Mouse (Mus musculus) embryonic facial prominence, embryonic 11.5 days (tissue): ENCODE data around the gene Olfr1206. TPM values are rescaled to one million over a fixed set of nuclear protein-coding genes. Genes with fewer than 3 reads are reported as not detected.

ENCODE experiments used
- ATAC-seq: fragments of 200-750 bp; cut with Nextera tagmentation; replicated peaks from 2 replicates; pipeline ENCODE4 v1.8.0; 2017; ENCODE audit warnings: low read depth; ENCODE audit not compliant: insufficient number of reproducible peaks, low FRiP score, low TSS enrichment
- DNase-seq: peaks from one replicate; pipeline ENCODE4 v3.0.0-alpha.2; 2015; ENCODE audit warnings: low spot score
- H3K27ac ChIP-seq: fragments of 300-500 bp; sonication (generic); replicated peaks from 2 replicates; pipeline ENCODE4 v1.5.1; 2014; ENCODE audit warnings: mild to moderate bottlenecking, low read depth, low read length, control low read depth
- H3K27me3 ChIP-seq: fragments of 300-500 bp; sonication (generic); 2 replicates; pipeline ENCODE4 v1.6.1; 2014; ENCODE audit warnings: mild to moderate bottlenecking, low read length, moderate library complexity, mixed read lengths; ENCODE audit not compliant: control insufficient read depth, insufficient read depth
- H3K36me3 ChIP-seq: fragments of 300-500 bp; sonication (generic); replicated peaks from 2 replicates; pipeline ENCODE4 v1.6.1; 2014; ENCODE audit warnings: low read depth, mild to moderate bottlenecking, low read length, moderate library complexity, mixed read lengths; ENCODE audit not compliant: control insufficient read depth, insufficient read depth
- H3K4me1 ChIP-seq: fragments of 300-500 bp; sonication (generic); 2 replicates; pipeline ENCODE4 v1.6.1; 2014; ENCODE audit warnings: low read length, mixed read lengths; ENCODE audit not compliant: control insufficient read depth, insufficient read depth
- H3K4me2 ChIP-seq: fragments of 300-500 bp; sonication (generic); 2 replicates; pipeline ENCODE4 v1.6.1; 2014; ENCODE audit warnings: low read depth, mild to moderate bottlenecking, control low read depth, low read length, moderate library complexity
- H3K4me3 ChIP-seq: fragments of 300-500 bp; sonication (generic); 2 replicates; pipeline ENCODE4 v1.5.1; 2014; ENCODE audit warnings: low read depth, low read length, control low read depth
- H3K9ac ChIP-seq: fragments of 300-500 bp; sonication (generic); replicated peaks from 2 replicates; pipeline ENCODE4 v1.6.1; 2014; ENCODE audit warnings: mild to moderate bottlenecking, control low read depth, low read length
- H3K9me3 ChIP-seq: fragments of 300-500 bp; sonication (generic); replicated peaks from 2 replicates; pipeline ENCODE4 v1.6.1; 2016; ENCODE audit warnings: mild to moderate bottlenecking, low read length, inconsistent platforms, mixed read lengths; ENCODE audit not compliant: control insufficient read depth
- WGBS: fragments of 180-500 bp; shearing (Covaris S2); extraction: QIAGEN DNeasy Blood & Tissue Kit; methylation state at CpG from one replicate; pipeline ENCODE4 v1.1.7; 2014; 5-methylcytosine and 5-hydroxymethylcytosine counted together
- polyA plus RNA-seq: library from polyadenylated mRNA; unstranded; fragments of >200 nt; fragmentation: Nextera tagmentation; extraction: Ambion mirVana; gene quantifications from 2 replicates; pipeline ENCODE4 v1.2.1, GENCODE M21; 2014

Gene Olfr1206
- not detected in 2 replicates for polyA plus RNA-seq

DNA sequence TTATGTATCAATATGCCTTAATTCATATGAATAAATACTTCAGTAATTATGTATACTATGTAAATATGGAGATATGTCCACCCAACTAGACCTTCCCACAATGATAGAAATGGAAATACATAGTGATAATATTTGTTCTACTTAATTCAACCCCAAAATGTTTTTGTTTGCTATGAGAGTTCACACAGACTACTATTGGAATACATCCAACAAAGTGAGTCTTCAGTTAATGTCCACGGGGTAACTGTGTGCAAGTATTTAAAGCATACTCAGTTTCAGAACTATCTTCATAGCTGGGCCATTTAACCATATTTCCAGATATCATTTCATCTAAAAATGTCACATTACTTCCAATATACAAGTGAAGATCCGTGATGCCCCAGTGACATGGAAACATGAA is at the start of gene Olfr1206:
Olfr1206 (plus strand) TSS at position 301 of the 400 bp plus-strand sequence.
- WGBS, result 85% methylated on average over 2 of the region's 2 CpGs
- H3K9ac ChIP-seq, result no peak within 1 kb of the TSS
- no peak within 1 kb of the TSS for H3K4me2 ChIP-seq
- H3K4me1 ChIP-seq, result no peaks in the 10 kb centered on the region
- H3K9me3 ChIP-seq, result no peaks in the 10 kb centered on the region
- no peaks in the 10 kb centered on the region for H3K27me3 ChIP-seq
- no peak within 1 kb of the TSS for H3K27ac ChIP-seq
- DNase-seq (no peak), ATAC-seq (no peak)
- no peak within 1 kb of the TSS for H3K4me3 ChIP-seq
- no peaks in the 10 kb centered on the region for H3K36me3 ChIP-seq

DNA sequence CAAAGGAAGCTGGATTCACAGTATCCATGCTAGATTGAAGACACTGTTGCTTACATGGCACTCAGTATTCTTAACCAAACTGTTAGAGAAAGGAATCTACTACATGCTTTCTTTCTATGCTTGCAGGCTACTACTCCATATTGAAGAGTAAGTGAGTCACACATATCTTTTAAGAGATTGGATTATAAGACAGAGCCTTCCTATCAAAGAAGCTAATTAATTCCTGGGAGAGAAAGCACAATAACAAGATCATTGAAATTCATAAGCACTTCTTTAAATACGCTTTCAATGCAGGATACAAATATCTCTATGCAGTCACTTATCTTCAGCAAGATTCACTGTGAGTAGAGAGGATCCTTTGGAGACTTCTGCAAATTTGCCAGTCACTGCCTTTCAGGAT is 48.8 kb upstream of the Olfr1206 start, which contains the start of gene Olfr1202:
Olfr1202 (plus strand) TSS at position 301 of the 400 bp plus-strand sequence.
- DNase-seq (no peak), ATAC-seq (no peak)
- Histone ChIP-seq H3K9me3 (no peaks in the 10 kb centered on the region), H3K4me2 (no peak within 1 kb of the TSS), H3K36me3 (no peaks in the 10 kb centered on the region), H3K27ac (no peak within 1 kb of the TSS), H3K4me1 (no peaks in the 10 kb centered on the region), H3K4me3 (no peak within 1 kb of the TSS), H3K27me3 (no peaks in the 10 kb centered on the region), H3K9ac (no peak within 1 kb of the TSS)
- 84% methylated on average over 1 of the region's 1 CpGs for WGBS

DNA sequence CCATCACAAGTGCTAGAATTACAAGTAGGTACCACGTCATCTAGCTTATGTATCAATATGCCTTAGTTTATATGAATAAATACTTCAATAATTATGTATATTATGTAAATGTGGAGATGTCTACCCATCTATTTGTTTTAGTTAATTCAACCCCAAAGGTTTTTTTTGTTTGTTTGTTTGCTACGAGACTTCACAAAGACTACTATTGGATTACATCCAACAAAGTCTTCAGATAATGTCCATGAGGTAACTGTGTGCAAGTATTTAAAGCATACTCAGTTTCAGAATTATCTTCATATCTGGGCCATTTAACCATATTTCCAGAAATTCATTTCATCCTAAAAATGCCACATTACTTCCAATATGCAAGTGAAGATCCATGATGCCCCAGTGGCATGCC is 33.6 kb upstream of the Olfr1206 start, which contains the start of gene Olfr1205:
Olfr1205 (plus strand) TSS at position 301 of the 400 bp plus-strand sequence.
- no peak within 1 kb of the TSS for H3K27ac ChIP-seq
- no peak within 1 kb of the TSS for H3K9ac ChIP-seq
- no peaks in the 10 kb centered on the region for H3K36me3 ChIP-seq
- H3K27me3 ChIP-seq, result no peaks in the 10 kb centered on the region
- no peaks in the 10 kb centered on the region for H3K4me1 ChIP-seq
- no peak for DNase-seq
- no peaks in the 10 kb centered on the region for H3K9me3 ChIP-seq
- no peak for ATAC-seq
- no peak within 1 kb of the TSS for H3K4me3 ChIP-seq
- H3K4me2 ChIP-seq, result no peak within 1 kb of the TSS
- 88% methylated on average over 2 of the region's 2 CpGs for WGBS

DNA sequence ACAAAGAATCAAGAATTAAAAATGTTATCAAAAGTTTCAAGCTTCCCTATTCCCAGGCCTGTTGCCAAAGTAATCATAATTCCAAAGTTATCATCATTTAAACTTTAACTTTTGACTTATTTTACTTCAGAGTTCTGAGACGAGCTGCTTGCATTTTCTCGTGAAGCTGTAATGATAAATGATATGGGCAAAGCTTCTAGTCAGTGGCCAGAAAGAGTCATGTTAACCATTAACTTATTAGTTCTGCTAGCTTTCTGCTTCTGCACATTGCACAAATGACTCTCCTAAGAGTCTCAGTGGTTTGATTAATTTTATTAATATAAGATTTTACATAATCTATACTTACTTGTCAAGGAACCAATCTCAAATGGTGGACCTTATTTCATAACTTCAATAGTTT is 24.6 kb upstream of the Olfr1206 start:
- no peak for DNase-seq
- no peaks in the 10 kb centered on the region for H3K27me3 ChIP-seq
- WGBS, result 86% methylated on average over 2 of the region's 2 CpGs
- no peak for ATAC-seq
- H3K27ac ChIP-seq, result no peak overlapping the region
- H3K4me2 ChIP-seq, result no peak overlapping the region
- no peaks in the 10 kb centered on the region for H3K9me3 ChIP-seq
- H3K4me3 ChIP-seq, result no peak overlapping the region
- no peaks in the 10 kb centered on the region for H3K4me1 ChIP-seq
- no peak overlapping the region for H3K9ac ChIP-seq
- H3K36me3 ChIP-seq, result no peaks in the 10 kb centered on the region

DNA sequence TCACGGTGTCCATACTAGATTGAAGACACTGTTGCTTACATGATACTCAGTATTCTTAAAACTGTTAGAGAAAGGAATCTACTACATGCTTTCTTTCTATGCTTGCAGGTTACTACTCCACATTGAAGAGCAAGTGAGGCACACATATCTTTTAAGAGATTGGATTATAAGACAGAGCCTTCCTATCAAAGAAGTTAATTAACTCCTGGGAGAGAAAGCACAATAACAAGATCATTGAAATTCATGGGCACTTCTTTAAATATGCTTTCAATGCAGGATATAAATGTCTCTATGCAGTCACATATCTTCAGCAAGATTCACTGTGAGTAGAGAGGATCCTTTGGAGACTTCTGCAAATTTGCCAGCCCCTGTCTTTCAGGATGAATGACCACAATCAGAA is 14.0 kb upstream of the Olfr1206 start, which contains the start of gene Olfr1204:
Olfr1204 (plus strand) TSS at position 301 of the 400 bp plus-strand sequence.
- H3K27ac ChIP-seq, result no peak within 1 kb of the TSS
- H3K4me2 ChIP-seq, result no peak within 1 kb of the TSS
- ATAC-seq (no peak), DNase-seq (no peak)
- no peaks in the 10 kb centered on the region for H3K36me3 ChIP-seq
- no peak within 1 kb of the TSS for H3K4me3 ChIP-seq
- H3K27me3 ChIP-seq, result no peaks in the 10 kb centered on the region
- no peaks in the 10 kb centered on the region for H3K9me3 ChIP-seq
- no peaks in the 10 kb centered on the region for H3K4me1 ChIP-seq
- no peak within 1 kb of the TSS for H3K9ac ChIP-seq
- whole genome bisulfite sequencing, result 94% methylated on average over 1 of the region's 1 CpGs

DNA sequence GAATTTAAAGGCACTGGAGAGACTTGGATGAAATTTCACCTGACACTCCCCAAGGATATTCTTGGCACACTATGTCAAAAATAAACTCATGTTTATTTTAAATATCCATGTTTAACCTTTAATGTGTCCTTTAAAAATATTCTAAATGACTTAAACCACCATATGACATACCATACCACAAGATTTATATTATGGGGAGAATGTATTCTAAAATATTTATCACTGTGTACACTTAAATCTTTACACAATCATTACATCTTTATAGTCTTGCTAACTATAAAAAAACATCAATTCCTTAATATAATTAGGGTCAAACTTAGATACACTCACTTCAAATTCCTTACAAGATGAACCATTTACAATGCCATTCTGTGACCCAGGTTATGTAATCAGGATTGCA is 39.2 kb downstream of the Olfr1206 start, which contains the start of gene Olfr1208:
Olfr1208 (minus strand) TSS at position 101 of the 400 bp plus-strand sequence.
- Histone ChIP-seq H3K4me2 (no peak within 1 kb of the TSS), H3K4me3 (no peak within 1 kb of the TSS), H3K36me3 (no peaks in the 10 kb centered on the region), H3K4me1 (no peaks in the 10 kb centered on the region), H3K27ac (no peak within 1 kb of the TSS), H3K9me3 (no peaks in the 10 kb centered on the region), H3K27me3 (no peaks in the 10 kb centered on the region), H3K9ac (no peak within 1 kb of the TSS)
- ATAC-seq (no peak), DNase-seq (no peak)

DNA sequence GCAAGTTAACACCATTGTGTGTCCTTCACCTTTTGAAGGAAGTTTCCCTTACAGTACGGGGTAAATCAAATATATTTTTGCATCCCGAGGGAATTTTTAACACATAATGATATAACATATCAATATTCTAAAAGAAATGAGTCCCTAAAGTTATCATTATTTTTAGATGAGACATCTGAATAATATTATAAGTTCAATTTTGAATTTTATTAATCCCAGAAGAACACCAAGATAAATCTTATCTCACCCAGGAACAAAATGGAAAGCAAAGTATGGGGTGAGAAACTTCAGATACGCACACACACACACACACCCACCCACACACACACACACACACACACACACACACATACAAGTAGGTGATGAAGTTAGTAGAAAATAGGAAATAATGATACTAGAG is 52.0 kb downstream of the Olfr1206 start, which contains the start of gene Olfr1209:
Olfr1209 (minus strand) TSS at position 101 of the 400 bp plus-strand sequence.
- DNase-seq (no peak), ATAC-seq (no peak)
- Histone ChIP-seq H3K36me3 (no peaks in the 10 kb centered on the region), H3K27ac (no peak within 1 kb of the TSS), H3K4me2 (no peak within 1 kb of the TSS), H3K27me3 (no peaks in the 10 kb centered on the region), H3K4me1 (no peaks in the 10 kb centered on the region), H3K9me3 (no peaks in the 10 kb centered on the region), H3K9ac (no peak within 1 kb of the TSS), H3K4me3 (no peak within 1 kb of the TSS)
- WGBS, result 92% methylated on average over 3 of the region's 3 CpGs
